Mouse (Mus musculus): ENCODE results near the gene Krtap3-1.

Krtap3-1 gene

DNA sequence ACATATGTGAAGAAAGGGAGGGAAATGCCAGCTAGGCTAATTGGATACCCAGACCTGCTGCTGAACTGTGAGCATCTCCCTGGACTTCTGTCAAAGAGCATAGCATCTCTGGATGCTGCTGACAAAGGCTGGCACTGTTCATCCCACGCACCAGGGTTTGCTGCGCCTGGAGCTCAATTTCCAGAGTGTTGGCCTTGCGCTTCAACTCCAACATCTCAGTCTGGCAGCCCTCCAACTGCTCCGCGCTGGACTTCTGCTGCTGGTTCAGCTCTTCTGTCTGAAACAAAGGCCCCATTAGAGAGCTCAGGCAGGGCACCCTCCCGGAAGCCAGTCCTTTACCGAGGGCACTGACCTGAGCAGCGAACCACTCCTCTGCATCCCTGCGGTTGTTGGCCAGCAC lies 26.7 kb downstream of the Krtap3-1 start:
- DNase-seq (ENCODE audit: extremely low spot score, low read depth, low spot score): no peak

DNA sequence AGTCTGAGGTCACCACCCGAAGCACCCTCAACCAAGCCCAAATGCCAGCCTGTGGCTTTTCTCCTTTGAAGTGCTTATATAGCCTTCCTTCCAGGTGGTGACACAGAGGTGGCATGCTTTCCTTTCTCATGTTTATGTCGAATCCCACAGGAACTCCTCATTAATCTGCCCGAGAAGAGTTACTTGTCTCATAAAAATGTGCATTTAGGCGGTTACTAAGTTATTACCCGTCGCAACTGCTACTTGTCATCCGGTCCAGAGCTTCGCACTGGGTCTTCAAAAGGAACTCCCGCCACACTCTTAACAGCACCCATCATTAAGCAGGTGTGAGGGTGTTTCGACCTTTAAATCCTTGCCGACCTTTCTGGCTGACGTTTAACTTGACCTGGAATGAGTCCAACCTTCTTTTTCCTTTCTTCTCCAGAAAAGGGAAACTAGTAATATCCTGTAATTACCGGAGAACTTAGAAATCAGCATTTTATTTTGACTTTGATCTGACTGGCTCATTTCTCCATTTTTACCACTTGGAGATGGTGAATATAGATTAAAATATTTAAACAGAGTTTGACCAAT lies 45.1 kb downstream of the Krtap3-1 start, which contains the start of gene Krt39:
Gene Krt39, minus strand, starts transcription at position 51 of the 573 bp plus-strand sequence.
- DNase-seq (ENCODE audit: extremely low spot score, low read depth, low spot score): peak; percentile 20

All from hindlimb bud, embryonic 11.5 days (tissue).